Comparison of ENCODE assay signal across 25 mouse cellular contexts in genomic region chr11:82874924-82875323, GRCm38 (mm10). TPM values are rescaled to one million over a fixed set of nuclear protein-coding genes. Genes with fewer than 3 reads are reported as not detected.
A peak's percentile ranks its signal among the peaks of the same experiment; 100 is the strongest.
DNase-seq lines count a peak whose midpoint lies in the region; ATAC-seq lines count a peak whose summit lies in the region.
"Had no signal": no experiment of that assay in that cellular context is flagged by ENCODE, and none has a peak within 500 bp of the region (broad histone marks: within the 10 kb centered on the region; RNA-seq: fewer than 3 reads in every experiment).

No protein-coding gene starts in this region.

- ATAC-seq in liver, embryonic 12.5 days, result peak; percentile 19; the same call in 1 of the 2 replicates
- ATAC-seq: forebrain, embryonic 14.5 days; lung, postnatal 0 days had no signal

- peak overlapping the region; percentile 45 for H3K4me2 ChIP-seq in liver, embryonic 12.5 days
- H3K4me2 ChIP-seq: hindbrain, embryonic 14.5 days; limb, embryonic 15.5 days had no signal

- H3K9ac ChIP-seq in liver, embryonic 12.5 days, result no peak overlapping the region
- H3K9ac ChIP-seq: hindbrain, embryonic 14.5 days; limb, embryonic 15.5 days had no signal

- H3K27ac ChIP-seq in heart, embryonic 10.5 days, result no peak overlapping the region
- H3K27ac ChIP-seq in liver, embryonic 12.5 days, result peak overlapping the region; percentile 70
- H3K27ac ChIP-seq: hindbrain, embryonic 14.5 days; limb, embryonic 15.5 days; midbrain, embryonic 10.5 days had no signal

- peak; percentile 89 for DNase-seq in heart, embryonic 10.5 days (ENCODE audit: low spot score)
- DNase-seq in heart, adult 8-10 months (ENCODE audit: low spot score), result no peak
- peak; percentile 19 for DNase-seq in lung, postnatal 10 days
- no peak for DNase-seq in lung, postnatal 14 days
- no peak for DNase-seq in frontal cortex, adult 2 months (ENCODE audit: extremely low spot score in 1 of 2, low spot score in 1 of 2)
- DNase-seq in gastrocnemius, postnatal 10 days, result no peak
- DNase-seq: adrenal gland, postnatal 25 days; cerebellum, adult 18-20 months; cerebellum, postnatal 25 days; embryo, embryonic 11 days; gastrocnemius, postnatal 25 days; kidney, adult 8-10 months; kidney, postnatal 25 days; right cerebral cortex, adult 18-20 months; thymus, postnatal 14 days had no signal

- 22% methylated on average over 5 of the region's 5 CpGs for WGBS in heart, embryonic 10.5 days
- 18% methylated on average over 5 of the region's 5 CpGs for WGBS in liver, embryonic 12.5 days (ENCODE audit: insufficient replicate concordance)

- no peak overlapping the region for H3K4me3 ChIP-seq in heart, embryonic 10.5 days
- peak overlapping the region; percentile 30; the same call in 1 of the 2 replicates for H3K4me3 ChIP-seq in liver, embryonic 12.5 days
- H3K4me3 ChIP-seq: limb, embryonic 15.5 days; midbrain, embryonic 10.5 days had no signal

- H3K27me3 ChIP-seq in heart, embryonic 10.5 days (ENCODE audit: insufficient read depth, poor library complexity, severe bottlenecking), result no peaks in the 10 kb centered on the region
- H3K27me3 ChIP-seq in liver, embryonic 12.5 days (replicated peaks), result no peaks in the 10 kb centered on the region
- H3K27me3 ChIP-seq: limb, embryonic 15.5 days had no signal

- no peaks in the 10 kb centered on the region for H3K9me3 ChIP-seq in heart, embryonic 10.5 days
- H3K9me3 ChIP-seq in liver, embryonic 12.5 days (replicated peaks), result no peaks in the 10 kb centered on the region
- H3K9me3 ChIP-seq: limb, embryonic 15.5 days; midbrain, embryonic 10.5 days had no signal

- H3K36me3 ChIP-seq in heart, embryonic 10.5 days, result peaks cover 11% of the 10 kb centered on the region; the same call in 1 of the 2 replicates
- H3K36me3 ChIP-seq in liver, embryonic 12.5 days, result peaks cover 14% of the 10 kb centered on the region

- H3K4me1 ChIP-seq in heart, embryonic 10.5 days, result peaks cover 15% of the 10 kb centered on the region; the same call in 1 of the 2 replicates
- peaks cover 18% of the 10 kb centered on the region for H3K4me1 ChIP-seq in liver, embryonic 12.5 days

RNA-seq across cellular contexts. Expression of gene Rffl, which starts 3.9 kb away (rescaled TPM):
- polyA plus RNA-seq in heart, embryonic 10.5 days (2016; fragmentation: Nextera tagmentation; extraction: Ambion mirVana), result 7.5 and 7.9 TPM in 2 replicates
- 1 to 10 TPM; 3.8 to 4.7 (median 4.7) TPM for total RNA-seq in heart, adult 8-10 months (2022)
- 28.1 and 28.8 TPM in 2 replicates for polyA plus RNA-seq in liver, embryonic 12.5 days (2016; fragmentation: Nextera tagmentation; extraction: Ambion mirVana)
- polyA plus RNA-seq in frontal cortex, adult 2 months (2012; rRNA removed), result 7.7 and 8.6 TPM in 2 replicates
- total RNA-seq in gastrocnemius, postnatal 10 days (2021), result 1 to 10 TPM; 5.5 to 7.6 TPM

RNA-seq across cellular contexts. Expression of gene Rad51d, which starts 15.5 kb away (rescaled TPM):
- 14.2 and 16.6 TPM in 2 replicates for polyA plus RNA-seq in heart, embryonic 10.5 days (2016; fragmentation: Nextera tagmentation; extraction: Ambion mirVana)
- 10 to 100 TPM in 2 of 4 experiments, 1 to 10 TPM in 2; 7.8 to 10.9 (median 9.9) TPM for total RNA-seq in heart, adult 8-10 months (2022)
- polyA plus RNA-seq in liver, embryonic 12.5 days (2016; fragmentation: Nextera tagmentation; extraction: Ambion mirVana), result 8.6 and 10.0 TPM in 2 replicates
- polyA plus RNA-seq in frontal cortex, adult 2 months (2012; rRNA removed), result 12.9 TPM in 2 replicates
- total RNA-seq in gastrocnemius, postnatal 10 days (2021), result 1 to 10 TPM; 5.4 to 8.0 TPM

RNA-seq across cellular contexts. Expression of gene Fndc8, which starts 17.0 kb away (rescaled TPM):
- polyA plus RNA-seq in heart, embryonic 10.5 days (2016; fragmentation: Nextera tagmentation; extraction: Ambion mirVana), result 0.06 and 0.11 TPM in 2 replicates
- total RNA-seq in heart, adult 8-10 months (2022), result not detected
- polyA plus RNA-seq in liver, embryonic 12.5 days (2016; fragmentation: Nextera tagmentation; extraction: Ambion mirVana), result 0.08 and 0.19 TPM in 2 replicates
- polyA plus RNA-seq in frontal cortex, adult 2 months (2012; rRNA removed), result not detected in 2 replicates
- not detected for total RNA-seq in gastrocnemius, postnatal 10 days (2021)
- total RNA-seq: gastrocnemius, postnatal 25 days; layer of hippocampus, adult 8-10 months; left cerebral cortex, adult 18-20 months; left cerebral cortex, postnatal 36 days had no signal
- polyA plus RNA-seq: G1E had no signal

RNA-seq across cellular contexts. Expression of gene Nle1, which starts 33.3 kb away (rescaled TPM):
- polyA plus RNA-seq in heart, embryonic 10.5 days (2016; fragmentation: Nextera tagmentation; extraction: Ambion mirVana), result 29.1 and 37.7 TPM in 2 replicates
- 10 to 100 TPM in 2 of 4 experiments, 1 to 10 TPM in 2; 7.0 to 13.0 (median 9.7) TPM for total RNA-seq in heart, adult 8-10 months (2022)
- polyA plus RNA-seq in liver, embryonic 12.5 days (2016; fragmentation: Nextera tagmentation; extraction: Ambion mirVana), result 30.6 and 30.7 TPM in 2 replicates
- polyA plus RNA-seq in frontal cortex, adult 2 months (2012; rRNA removed), result 35.6 and 39.1 TPM in 2 replicates
- 10 to 100 TPM; 11.1 to 18.7 TPM for total RNA-seq in gastrocnemius, postnatal 10 days (2021)

RNA-seq across cellular contexts. Expression of gene Unc45b, which starts 35.4 kb away (rescaled TPM):
- 185 and 294 TPM in 2 replicates for polyA plus RNA-seq in heart, embryonic 10.5 days (2016; fragmentation: Nextera tagmentation; extraction: Ambion mirVana)
- 100 to 1,000 TPM; 170 to 223 (median 177) TPM for total RNA-seq in heart, adult 8-10 months (2022)
- 1.1 and 1.4 TPM in 2 replicates for polyA plus RNA-seq in liver, embryonic 12.5 days (2016; fragmentation: Nextera tagmentation; extraction: Ambion mirVana)
- polyA plus RNA-seq in frontal cortex, adult 2 months (2012; rRNA removed), result 2.0 and 2.5 TPM in 2 replicates
- total RNA-seq in gastrocnemius, postnatal 10 days (2021), result 100 to 1,000 TPM; 101 to 115 TPM

Comparison
In these comparisons a context has a peak if more than half of its experiments do, and no peak if none do; other contexts are left out.
1. DNase-seq: peak in heart, embryonic 10.5 days (single experiment) and lung, postnatal 10 days (single experiment); none in heart, adult 8-10 months (single experiment), lung, postnatal 14 days (single experiment), frontal cortex, adult 2 months (0 of 2) and gastrocnemius, postnatal 10 days (single experiment).